Comparison of ENCODE assay signal across 27 mouse cellular contexts in the genomic region with DNA sequence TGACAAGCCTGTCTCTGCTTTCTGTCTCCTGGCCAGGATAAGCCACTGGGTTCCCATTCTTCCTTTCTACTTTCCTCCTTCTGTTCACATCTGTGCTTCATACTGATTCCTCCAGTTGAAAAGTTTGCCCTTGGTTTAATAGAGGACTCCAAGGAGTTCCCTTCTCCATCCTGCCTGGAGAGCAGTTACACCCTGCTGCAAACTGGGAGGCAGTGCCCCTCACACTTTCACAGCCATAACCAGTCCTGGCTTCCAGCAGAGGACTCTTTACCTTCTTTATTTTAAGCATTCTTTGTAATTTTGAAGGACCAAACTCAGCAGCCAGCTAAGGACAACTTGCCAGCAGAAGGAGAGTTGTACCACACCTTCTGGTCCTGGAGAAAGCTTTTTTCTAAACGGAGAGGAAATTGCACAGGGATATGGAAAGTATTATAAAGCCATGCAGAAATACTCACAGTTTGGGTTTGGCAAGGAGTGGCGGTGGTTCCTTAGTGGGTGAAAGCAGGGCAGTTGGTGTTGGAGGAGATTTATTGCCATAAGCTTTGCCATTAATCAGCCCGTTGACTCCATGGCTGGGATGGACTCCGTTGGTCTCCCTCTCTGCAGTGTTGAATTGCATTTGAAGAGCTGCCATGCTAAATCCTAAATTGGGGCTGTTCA.
A peak's percentile ranks its signal among the peaks of the same experiment; 100 is the strongest.
DNase-seq lines count a peak whose midpoint lies in the region; ATAC-seq and TF ChIP-seq lines count a peak whose summit lies in the region.
"Had no signal": no experiment of that assay in that cellular context is flagged by ENCODE, and none has a peak within 500 bp of the region (broad histone marks: within the 10 kb centered on the region; RNA-seq: fewer than 3 reads in every experiment).

No protein-coding gene starts in this region.

- intact Hi-C loops in heart, postnatal 10 days (cut with DNase I) = no loop called here

- no peak overlapping the region for H3K4me2 ChIP-seq in heart, embryonic 13.5 days
- no peak overlapping the region for H3K4me2 ChIP-seq in heart, postnatal 0 days (ENCODE audit: low read depth, low read length)
- H3K4me2 ChIP-seq in neural tube, embryonic 15.5 days = no peak overlapping the region
- H3K4me2 ChIP-seq: embryonic facial prominence, embryonic 12.5 days; embryonic facial prominence, embryonic 15.5 days; heart, embryonic 12.5 days; hindbrain, embryonic 14.5 days had no signal

- DNase-seq in frontal cortex, adult 2 months (ENCODE audit: extremely low spot score in 1 of 2, low spot score in 1 of 2) = no peak
- DNase-seq in heart, postnatal 10 days = no peak
- no peak for DNase-seq in heart, postnatal 0 days (ENCODE audit: low spot score)
- DNase-seq in heart, postnatal 4 days = no peak
- no peak for DNase-seq in layer of hippocampus, adult 18-20 months (ENCODE audit: low spot score in 2 of 2)
- DNase-seq: adrenal gland, adult 8-10 months; adrenal gland, postnatal 25 days; cerebellum, adult 11-12 months; cerebellum, adult 8-10 months; cerebellum, postnatal 14 days; forebrain, postnatal 0 days; gastrocnemius, postnatal 25 days; heart, adult 2 months; heart, postnatal 36 days; kidney, adult 18-20 months had no signal

- TF ChIP-seq EP300 in heart, postnatal 0 days (IDR thresholded peaks at IDR 0.05; ENCODE audit: low read depth) = no peak

- H3K36me3 ChIP-seq in heart, embryonic 13.5 days = peaks cover 57% of the 10 kb centered on the region
- peaks cover 38% of the 10 kb centered on the region for H3K36me3 ChIP-seq in heart, postnatal 0 days (replicated peaks; ENCODE audit: control insufficient read depth, insufficient read depth, low read length)
- H3K36me3 ChIP-seq in neural tube, embryonic 15.5 days = no peaks in the 10 kb centered on the region

- no peak overlapping the region for H3K4me3 ChIP-seq in heart, embryonic 13.5 days
- H3K4me3 ChIP-seq in heart, postnatal 0 days (ENCODE audit: low read depth, low read length) = no peak overlapping the region
- H3K4me3 ChIP-seq in neural tube, embryonic 15.5 days (replicated peaks) = no peak overlapping the region
- H3K4me3 ChIP-seq: embryonic facial prominence, embryonic 12.5 days; embryonic facial prominence, embryonic 15.5 days; heart, adult 2 months; heart, embryonic 12.5 days had no signal

- 0 out of 2 replicates have a peak overlapping the region, but pooled peaks have one; percentile 12 for H3K27ac ChIP-seq in heart, embryonic 13.5 days (replicated peaks)
- H3K27ac ChIP-seq in heart, postnatal 0 days (ENCODE audit: low read depth) = peak overlapping the region; percentile 22
- no peak overlapping the region for H3K27ac ChIP-seq in neural tube, embryonic 15.5 days (replicated peaks)
- H3K27ac ChIP-seq: embryonic facial prominence, embryonic 12.5 days; embryonic facial prominence, embryonic 15.5 days; heart, adult 2 months; hindbrain, embryonic 14.5 days; hindbrain, postnatal 0 days had no signal

- H3K9ac ChIP-seq in heart, embryonic 13.5 days = no peak overlapping the region
- H3K9ac ChIP-seq in heart, postnatal 0 days (replicated peaks; ENCODE audit: low read depth, low read length) = no peak overlapping the region
- H3K9ac ChIP-seq in neural tube, embryonic 15.5 days (replicated peaks) = no peak overlapping the region
- H3K9ac ChIP-seq: embryonic facial prominence, embryonic 12.5 days; embryonic facial prominence, embryonic 15.5 days; forebrain, postnatal 0 days; heart, embryonic 12.5 days; hindbrain, embryonic 14.5 days had no signal

- no peak for TF ChIP-seq CTCF in heart, postnatal 0 days (IDR thresholded peaks at IDR 0.05; ENCODE audit: low read depth)

- H3K4me1 ChIP-seq in heart, embryonic 13.5 days = peaks cover 48% of the 10 kb centered on the region
- peaks cover 29% of the 10 kb centered on the region for H3K4me1 ChIP-seq in heart, postnatal 0 days (ENCODE audit: control insufficient read depth, insufficient read depth)
- H3K4me1 ChIP-seq in neural tube, embryonic 15.5 days = no peaks in the 10 kb centered on the region
- H3K4me1 ChIP-seq: embryonic facial prominence, embryonic 12.5 days; embryonic facial prominence, embryonic 15.5 days had no signal

- H3K9me3 ChIP-seq in heart, embryonic 13.5 days = no peaks in the 10 kb centered on the region
- H3K9me3 ChIP-seq in heart, postnatal 0 days (replicated peaks; ENCODE audit: control insufficient read depth, low read length) = no peaks in the 10 kb centered on the region
- H3K9me3 ChIP-seq in neural tube, embryonic 15.5 days (replicated peaks) = no peaks in the 10 kb centered on the region
- H3K9me3 ChIP-seq: embryonic facial prominence, embryonic 12.5 days; embryonic facial prominence, embryonic 15.5 days; heart, embryonic 12.5 days had no signal

- 70% methylated on average over 4 of the region's 4 CpGs for WGBS in heart, embryonic 13.5 days
- 86% methylated on average over 4 of the region's 4 CpGs for WGBS in heart, postnatal 0 days
- 71% methylated on average over 4 of the region's 4 CpGs for WGBS in neural tube, embryonic 15.5 days

- ATAC-seq in frontal cortex, adult (ENCODE audit: low TSS enrichment) = peak; percentile 9; the same call in 1 of the 2 replicates
- ATAC-seq in heart, embryonic 13.5 days (ENCODE audit: extremely low read depth, insufficient number of reproducible peaks, low FRiP score, low TSS enrichment) = no peak
- ATAC-seq in heart, postnatal 0 days (ENCODE audit: insufficient read depth, low read depth) = no peak
- ATAC-seq in neural tube, embryonic 15.5 days (ENCODE audit: low FRiP score) = no peak
- ATAC-seq: activated CD4-positive, CD25-positive, alpha-beta regulatory T cell, adult 4 months; forebrain, embryonic 14.5 days; forebrain, postnatal 0 days; hindbrain, postnatal 0 days; inflammation-experienced regulatory T-cells, adult 6 months; intestine, embryonic 16.5 days had no signal

- no peaks in the 10 kb centered on the region for H3K27me3 ChIP-seq in heart, embryonic 13.5 days (replicated peaks)
- no peaks in the 10 kb centered on the region for H3K27me3 ChIP-seq in heart, postnatal 0 days (ENCODE audit: control insufficient read depth, insufficient read depth, low read length)
- H3K27me3 ChIP-seq in neural tube, embryonic 15.5 days (replicated peaks) = no peaks in the 10 kb centered on the region
- H3K27me3 ChIP-seq: embryonic facial prominence, embryonic 12.5 days; embryonic facial prominence, embryonic 15.5 days; heart, embryonic 12.5 days had no signal
